Mouse (Mus musculus) left cerebral cortex, postnatal 10 days (tissue): ENCODE measurements around the gene Lig3. TPM values are rescaled to one million over a fixed set of nuclear protein-coding genes. Genes with fewer than 3 reads are reported as not detected.
A peak's percentile ranks its signal among the peaks of the same experiment; 100 is the strongest.
"Not testable (repeated sequence)": the region's sequence is repeated elsewhere in the genome, so short reads cannot be mapped to it uniquely, and the experiment has no call there.

Experiments
- DNase-seq, 2 experiments: peaks; one replicate each; pipeline ENCODE4 v3.0.0; 2021 to 2022; ENCODE audit warnings: low spot score in 2 of 2, mixed read lengths in 1 of 2; ENCODE audit errors: extremely low spot score in 1 of 2
- intact Hi-C: fragments of 180-260 bp; cut with DNase I; formaldehyde crosslinking; loops from one replicate; pipeline ENCODE4 v1.15.1; 2025
- total RNA-seq, 2 experiments: library from RNA; stranded (reverse); gene quantifications; 2 replicates each; pipeline ENCODE4 v1.2.3; 2021

Lig3 gene
- total RNA-seq, 2 experiments from 2014 or later: 31.9 to 34.5 TPM

DNA sequence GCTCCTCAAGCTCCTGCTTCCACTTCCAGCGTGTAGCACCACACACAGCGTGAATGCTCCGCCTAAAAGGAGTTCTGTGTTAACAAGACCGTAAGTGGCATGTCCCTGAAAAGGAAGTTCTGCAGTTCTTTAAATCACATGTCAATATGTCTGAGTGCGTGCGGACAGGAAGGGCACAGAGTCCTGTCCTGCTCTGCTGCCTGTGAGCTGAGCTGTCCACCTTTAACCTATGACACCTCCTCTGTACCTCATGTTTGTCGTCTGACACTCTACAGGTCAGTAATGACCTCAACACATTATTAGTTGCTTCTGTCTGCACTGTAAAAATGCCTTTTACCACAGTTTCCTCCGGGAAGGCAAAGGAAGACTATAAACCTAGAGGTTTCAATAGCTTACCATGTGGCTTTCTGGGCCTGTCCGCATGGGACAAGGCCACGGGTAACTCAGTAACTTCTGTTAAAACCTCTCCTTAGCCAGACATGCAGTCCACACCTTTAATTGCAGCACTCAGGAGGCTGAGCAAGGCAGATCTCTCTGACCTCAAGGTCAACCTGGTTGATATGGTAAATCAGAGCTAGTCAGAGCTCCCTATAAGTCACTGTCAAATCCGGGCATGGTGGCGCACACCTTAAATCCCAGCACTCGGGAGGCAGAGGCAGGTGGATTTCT is 40.0 kb downstream of the Lig3 start:
- DNase-seq: no peak
- intact Hi-C loops: no loop called here

DNA sequence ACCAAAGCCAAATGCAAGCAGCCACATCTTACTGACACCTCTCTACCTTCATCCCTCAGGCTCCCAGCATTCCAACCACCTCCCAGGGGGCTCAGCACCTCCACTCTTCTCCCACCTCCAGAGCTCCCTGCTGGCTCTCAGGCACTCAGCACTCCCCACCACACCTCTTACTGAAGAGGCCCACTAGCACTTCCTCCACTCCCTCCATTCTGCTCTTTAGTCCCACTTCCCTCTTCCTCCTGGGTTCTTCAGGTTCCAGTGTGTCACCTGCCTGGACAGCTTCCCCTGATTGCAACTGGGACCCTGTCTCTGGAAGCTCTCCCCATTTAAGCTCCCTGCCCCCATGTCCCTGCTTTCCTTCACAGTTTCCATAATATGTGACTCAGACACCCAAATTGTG is 45.9 kb downstream of the Lig3 start:
- intact Hi-C loops: no loop called here
- no peak for DNase-seq

DNA sequence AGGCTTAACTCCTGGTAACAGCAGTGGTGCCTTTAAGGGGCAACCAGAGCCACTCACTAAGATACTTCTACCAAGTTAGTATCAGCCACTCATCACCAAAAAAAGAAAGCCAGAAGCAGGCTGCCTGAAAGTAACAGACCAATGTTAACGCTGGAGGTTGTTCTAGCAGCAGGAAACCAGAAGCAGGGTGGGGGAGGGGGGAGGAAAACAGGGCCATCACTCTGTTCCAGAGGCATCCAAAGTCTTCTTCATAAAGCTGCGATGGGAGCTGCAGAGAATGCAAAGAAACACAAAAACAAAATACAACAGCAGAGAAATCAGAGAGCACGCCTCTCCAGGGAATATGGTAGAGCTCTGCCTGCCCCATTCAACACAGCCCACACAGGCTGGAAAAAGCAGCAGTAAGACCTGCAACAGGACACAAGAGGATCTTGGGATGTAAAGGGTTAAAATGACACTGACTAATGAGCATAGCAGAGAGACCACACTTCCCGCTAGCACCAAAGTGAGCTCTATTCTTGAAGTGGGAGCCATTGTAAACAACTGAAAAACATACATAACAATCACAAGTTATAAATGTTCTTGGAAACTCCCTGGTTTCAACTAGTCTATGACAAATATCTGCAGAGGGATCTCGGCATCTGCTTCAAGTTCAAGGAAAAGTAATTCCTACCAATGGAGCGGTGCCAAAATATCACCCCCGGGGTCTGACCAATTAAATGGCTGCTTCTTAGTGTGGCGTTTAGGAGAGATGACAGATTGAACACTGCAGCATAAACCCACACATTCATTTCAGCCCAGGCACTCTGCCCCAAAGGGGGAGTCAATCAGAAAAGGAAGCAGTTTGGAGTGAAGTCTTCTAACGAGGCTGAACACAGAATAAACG is 50.3 kb downstream of the Lig3 start:
- no peak for DNase-seq
- intact Hi-C loops: no loop called here

DNA sequence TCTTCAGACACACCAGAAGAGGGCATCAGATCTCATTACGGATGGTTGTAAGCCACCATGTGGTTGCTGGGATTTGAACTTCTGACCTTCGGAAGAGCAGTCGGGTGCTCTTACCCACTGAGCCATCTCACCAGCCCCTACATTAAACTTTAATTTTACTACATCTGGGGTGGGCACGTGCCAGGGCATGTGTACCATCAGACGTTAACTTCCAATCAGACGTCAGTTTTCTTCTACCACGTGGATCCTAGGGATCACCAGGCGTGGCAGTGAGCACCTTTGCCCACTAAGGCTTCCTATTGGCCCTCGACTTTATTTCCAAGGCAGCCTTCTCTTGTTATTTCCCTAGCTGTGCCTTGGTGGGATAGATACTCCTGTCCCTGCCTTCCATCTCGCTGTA is 51.5 kb downstream of the Lig3 start:
- DNase-seq, intact Hi-C loops: not testable (repeated sequence)

DNA sequence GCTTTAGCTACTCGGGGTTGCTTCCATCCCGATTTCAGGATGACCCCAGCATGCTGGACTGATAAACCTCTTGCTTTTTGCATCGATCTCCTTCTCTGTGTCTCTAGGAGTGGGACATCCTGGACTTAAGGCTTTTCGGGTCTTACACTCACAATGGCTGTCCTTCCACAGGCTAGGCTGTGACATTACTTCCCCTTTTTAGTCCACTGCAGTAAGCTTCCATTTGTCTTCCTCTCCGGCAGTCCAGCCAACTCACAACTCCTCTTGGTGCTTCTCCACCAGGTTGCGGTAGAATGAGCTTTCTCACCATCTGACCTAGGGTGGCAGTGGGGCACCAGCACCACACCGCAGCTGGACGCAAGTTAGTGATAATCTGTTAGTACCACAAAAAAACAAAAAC is 53.0 kb downstream of the Lig3 start:
- intact Hi-C loops: no loop called here
- DNase-seq: no peak

DNA sequence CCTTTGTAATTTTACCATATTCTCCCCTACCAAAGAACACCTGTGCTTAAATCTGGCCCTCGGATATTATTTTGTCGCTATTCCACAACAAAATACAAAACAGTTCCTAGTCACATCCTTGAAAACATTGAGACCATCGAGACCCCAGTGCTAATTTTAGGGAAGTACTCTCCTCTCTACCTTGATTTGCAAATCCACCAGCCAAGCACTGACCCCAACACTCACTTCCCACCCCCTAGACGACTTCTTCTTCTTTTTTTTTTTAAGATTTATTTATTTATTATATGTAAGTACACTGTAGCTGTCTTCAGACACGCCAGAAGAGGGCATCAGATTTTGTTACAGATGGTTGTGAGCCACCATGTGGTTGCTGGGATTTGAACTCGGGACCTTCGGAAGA is 53.5 kb downstream of the Lig3 start:
- DNase-seq, intact Hi-C loops: not testable (repeated sequence)

DNA sequence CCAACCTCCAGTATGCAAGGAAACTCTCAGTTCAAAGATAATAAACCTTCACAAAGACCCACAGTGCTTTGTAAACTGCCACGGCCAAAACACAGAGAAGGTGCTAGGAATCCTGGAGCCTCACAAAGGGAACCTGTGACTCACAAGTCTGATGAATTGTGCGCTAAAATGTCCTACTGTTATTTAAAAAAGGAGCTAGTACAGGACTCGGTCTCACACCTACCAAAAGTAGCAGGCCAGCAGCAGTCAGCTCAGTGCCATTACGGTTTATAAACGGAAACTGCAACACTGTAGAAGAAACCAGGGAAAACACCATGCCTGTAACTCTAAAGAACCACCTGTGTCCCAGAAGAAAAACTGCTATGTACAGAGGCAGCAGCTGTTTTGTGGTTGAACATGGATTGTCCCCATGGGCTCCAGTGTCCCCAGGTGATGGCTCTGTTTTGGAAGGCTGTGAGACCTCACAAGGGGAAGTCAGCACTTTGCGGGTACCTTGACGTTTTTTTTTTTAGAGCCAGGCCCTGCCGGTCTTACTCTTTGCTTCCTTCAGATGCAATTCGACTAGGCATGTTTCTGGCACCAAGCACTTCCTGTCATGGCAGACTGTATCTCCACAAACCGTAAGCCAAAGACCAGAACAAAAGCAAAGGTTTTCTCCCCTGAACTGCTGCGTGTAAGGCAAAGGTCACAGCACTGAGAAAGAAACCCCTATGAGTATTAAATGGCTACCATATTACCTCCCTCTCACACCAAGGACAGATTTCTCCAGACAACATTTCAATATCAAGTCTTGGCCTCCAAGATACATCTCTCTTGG is 54.9 kb downstream of the Lig3 start:
- intact Hi-C loops: no loop called here
- no peak for DNase-seq

DNA sequence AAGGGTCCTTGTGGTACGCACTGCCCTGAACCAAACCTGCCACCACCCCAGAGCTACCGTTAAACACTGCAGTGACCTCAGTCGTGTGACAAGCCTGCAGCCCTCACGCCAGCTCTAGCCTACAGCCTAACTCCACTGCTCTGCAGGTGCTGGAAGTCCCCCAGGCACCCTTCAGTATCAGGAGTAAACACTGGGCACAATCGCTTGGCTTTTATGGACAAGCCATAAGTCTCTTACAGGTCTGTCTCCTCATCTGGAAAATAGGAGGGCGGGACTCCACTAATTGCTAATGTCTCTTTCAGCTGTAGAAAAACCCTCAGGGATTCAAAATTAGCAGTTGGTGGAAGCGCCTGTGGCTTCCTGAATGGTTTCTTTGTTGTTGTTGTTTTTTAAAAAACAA is 56.3 kb downstream of the Lig3 start:
- intact Hi-C loops: no loop called here
- DNase-seq: no peak

DNA sequence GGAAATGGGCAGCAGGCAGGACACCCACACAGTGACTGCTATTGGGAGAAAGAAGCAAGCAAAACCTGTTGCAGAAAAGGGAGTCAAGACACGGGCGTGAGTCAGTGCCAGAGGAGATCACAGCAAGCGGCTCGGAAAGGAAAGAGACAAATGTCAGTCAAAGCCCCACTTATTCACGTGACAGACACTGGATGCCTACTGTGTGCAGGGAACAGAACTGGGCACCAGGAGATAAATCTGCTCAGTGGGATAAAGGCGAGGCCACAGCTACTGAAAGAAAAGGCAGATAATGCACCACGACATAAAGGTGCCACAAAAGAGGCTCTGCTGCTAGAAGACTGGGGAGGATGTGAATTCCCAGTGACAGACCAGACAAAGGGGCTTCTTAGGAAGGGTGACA is 56.9 kb downstream of the Lig3 start:
- DNase-seq: no peak
- intact Hi-C loops: no loop called here

DNA sequence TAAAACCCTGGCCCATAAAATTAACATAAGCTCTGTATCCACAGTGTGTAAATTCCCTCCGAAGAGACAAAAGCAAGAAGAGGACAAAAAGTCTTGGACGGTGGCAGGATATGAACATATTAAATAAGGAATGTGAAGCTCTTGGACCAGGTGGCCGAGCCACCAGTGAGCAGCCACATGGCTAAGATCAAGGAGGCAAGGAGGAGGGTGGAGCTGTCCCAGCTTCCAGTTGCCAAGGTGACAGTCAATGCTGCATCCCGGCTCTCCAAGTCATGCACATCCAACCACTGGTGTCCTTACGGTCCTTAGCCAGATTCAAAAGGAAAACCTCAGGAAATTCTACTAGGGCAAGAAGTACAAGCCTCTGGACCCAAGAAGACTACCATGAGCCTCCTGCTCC is 57.6 kb downstream of the Lig3 start:
- intact Hi-C loops: no loop called here
- no peak for DNase-seq

DNA sequence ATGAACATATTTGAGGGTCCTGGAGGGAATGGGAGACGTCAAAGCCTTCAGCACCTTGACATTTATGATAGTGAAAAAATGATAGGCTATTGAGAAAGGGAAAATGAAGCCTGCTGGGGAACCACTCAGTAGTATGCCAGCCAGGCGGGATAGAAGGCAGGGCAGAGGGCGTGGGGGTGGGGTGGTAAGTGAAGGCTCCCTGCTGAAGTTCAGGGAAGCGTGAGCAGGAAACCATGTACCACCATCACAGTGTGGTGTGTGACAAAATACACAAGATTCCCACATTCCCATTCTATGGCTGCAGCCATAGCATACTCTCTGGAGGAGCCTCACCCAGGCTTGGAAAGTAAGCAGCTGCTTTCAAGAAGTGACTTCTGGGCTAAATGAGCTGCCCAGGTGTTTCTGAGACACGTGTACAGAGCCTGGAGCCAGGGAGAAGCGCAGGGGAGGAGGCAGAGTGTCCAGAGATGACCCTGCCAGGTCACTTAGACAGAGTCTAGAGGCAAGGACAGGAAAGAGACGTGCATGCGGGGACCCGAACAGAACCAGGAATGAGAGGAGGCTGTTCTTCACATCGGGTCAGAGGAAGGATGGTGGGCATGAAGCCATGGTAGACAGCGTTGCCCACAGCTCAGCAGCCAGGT is 64.0 kb downstream of the Lig3 start:
- DNase-seq: no peak
- intact Hi-C loops: no loop called here

DNA sequence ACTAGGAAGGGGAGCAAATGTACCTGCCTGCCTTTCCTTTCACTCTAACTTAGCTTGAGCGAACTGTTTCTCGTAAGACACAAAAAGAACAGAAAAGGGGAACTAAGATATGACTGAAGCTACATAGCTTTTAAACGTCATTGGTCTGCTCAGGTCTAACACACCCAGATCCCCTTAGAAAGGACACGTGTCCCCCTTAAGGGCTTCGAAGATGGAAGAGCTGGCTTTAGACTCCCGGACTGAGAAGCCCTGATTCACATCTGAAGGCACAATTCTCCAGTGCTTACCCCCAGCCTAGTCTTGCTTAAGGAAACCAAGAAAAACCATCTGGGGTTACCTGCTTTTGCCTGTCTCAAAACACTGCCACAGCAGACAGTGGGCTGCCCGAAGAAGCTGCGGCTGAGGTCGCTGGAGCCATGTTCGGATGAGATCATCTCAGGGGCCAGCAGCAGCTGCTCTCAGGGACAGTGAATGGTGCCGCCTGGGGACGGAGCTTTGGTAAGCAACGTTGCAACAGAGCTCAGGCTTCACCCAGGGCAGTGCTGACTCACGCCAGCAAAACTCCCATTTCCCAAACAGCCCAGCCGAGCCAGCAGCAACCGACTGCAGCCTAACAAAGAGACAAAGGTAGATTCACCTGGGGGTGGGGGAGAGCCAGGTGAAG is 64.6 kb downstream of the Lig3 start:
- peak in 1 of 2 experiments; percentile 57 for DNase-seq
- intact Hi-C loops: no loop called here

DNA sequence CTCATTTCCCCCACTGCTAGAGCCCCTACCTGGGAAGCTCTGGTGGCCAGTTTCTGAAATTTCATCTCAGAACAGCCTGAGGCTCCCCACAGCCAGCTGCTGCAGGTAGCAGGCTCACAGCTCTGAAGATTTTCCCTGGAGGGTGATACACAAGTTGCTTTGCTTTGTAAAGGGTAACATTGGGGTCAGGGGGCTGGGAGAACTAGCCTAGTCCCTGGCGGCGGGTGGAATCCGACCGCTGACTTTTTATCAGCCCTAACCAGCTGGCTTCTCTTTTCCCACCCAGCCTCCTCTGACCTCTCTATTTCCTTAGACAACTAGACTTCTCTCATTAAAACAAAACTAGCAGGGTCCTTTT is 65.2 kb downstream of the Lig3 start:
- intact Hi-C loops: no loop called here
- DNase-seq: no peak

DNA sequence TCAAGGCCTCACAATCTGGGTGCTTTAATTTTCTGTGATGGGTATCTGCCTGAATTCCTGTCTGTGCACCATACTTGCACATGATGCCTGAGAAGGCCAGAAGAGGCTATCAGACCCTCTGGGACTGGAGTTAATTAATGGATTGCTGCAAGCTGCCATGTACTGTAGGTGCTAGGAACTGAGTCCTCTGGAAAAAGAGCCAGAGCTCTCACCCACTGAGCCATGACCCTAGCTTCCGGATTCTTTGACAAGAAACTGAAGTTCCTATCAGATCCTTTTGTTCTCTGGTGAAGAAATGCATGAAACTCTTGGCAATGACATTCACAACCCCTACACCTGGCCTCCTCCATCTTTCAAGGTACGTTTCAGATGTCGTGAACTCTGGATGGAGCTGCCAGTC is 66.0 kb downstream of the Lig3 start:
- no peak for DNase-seq
- intact Hi-C loops: no loop called here

DNA sequence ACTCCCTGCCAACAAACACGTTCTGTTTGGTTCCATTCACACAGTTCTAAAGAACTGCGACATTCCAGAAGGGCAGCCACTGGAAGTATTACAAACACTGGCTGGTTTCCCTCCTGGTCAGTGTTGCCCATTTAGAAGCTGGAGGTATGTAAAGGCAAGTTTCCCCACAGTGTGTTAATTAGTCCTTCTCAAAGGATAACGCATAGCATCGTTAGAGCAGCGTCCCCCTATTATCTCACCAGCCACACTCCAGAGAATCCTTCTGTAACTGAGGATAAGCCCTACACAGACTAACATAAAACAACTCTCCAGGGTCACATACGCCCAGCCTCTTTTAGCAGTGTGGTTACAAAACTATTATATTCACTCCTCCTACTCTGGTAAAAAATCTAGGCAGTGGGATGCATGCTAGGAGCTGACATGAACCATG is 66.7 kb downstream of the Lig3 start:
- intact Hi-C loops: no loop called here

DNA sequence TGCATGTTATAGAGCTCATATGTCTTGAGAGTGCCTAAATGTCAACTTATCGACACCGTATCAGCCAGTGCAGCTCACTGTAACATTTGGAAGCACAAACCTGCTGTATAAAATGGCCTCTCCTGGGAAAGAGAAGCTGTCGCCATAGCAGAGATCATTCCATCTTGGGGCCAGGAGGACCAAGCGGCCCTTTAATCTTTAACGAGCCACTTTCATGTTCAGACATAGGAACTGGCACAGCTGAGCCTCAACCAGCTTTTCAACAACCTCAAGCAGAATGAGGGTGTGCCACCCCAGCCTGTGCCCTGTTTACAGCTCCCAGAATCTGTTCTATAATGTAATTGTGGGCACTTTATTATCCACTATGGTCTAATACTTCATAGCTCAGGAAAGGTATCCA is 69.4 kb downstream of the Lig3 start:
- DNase-seq: no peak
- intact Hi-C loops: no loop called here

More for the DNA sequence above, 66.7 kb downstream of the Lig3 start:
- no peak for DNase-seq

DNA sequence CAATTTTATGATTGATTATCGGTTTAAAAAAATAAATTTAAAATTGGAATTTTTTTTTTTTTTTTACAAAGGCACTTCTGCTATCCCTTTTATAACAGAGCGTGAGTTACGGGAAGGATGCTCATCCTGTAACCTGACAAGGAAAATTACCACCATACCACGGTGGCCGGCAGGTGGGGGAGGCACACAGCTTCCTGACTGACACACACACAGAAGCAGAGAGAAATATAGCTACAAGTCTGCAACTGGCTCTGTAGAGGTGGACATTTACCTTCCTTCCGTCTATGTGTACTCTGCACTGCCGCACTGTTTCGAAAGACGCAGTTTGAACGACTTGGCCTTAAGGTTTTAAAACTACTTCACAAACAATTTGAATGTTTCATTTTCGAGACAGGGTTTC is 71.2 kb downstream of the Lig3 start:
- DNase-seq: no peak
- intact Hi-C loops: no loop called here

DNA sequence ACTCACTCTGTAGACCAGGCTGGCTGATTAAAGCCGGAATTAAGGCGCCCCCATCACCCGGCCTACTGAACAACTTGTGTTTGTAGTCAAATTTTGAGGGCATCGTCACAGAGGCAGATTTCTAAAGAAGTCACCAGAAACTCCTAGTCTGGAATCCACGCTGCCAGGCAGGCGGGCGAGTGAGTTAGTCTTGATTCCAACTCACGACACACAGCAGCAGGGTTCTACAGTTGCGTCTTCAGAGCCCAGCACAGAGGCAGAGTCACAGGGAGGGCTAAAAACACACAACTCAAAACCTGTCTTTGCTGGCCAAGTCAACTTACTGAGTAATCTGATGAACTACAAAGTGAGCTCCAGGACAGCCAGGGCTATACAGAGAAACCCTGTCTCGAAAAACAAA is 71.6 kb downstream of the Lig3 start:
- DNase-seq: no peak
- intact Hi-C loops: no loop called here

DNA sequence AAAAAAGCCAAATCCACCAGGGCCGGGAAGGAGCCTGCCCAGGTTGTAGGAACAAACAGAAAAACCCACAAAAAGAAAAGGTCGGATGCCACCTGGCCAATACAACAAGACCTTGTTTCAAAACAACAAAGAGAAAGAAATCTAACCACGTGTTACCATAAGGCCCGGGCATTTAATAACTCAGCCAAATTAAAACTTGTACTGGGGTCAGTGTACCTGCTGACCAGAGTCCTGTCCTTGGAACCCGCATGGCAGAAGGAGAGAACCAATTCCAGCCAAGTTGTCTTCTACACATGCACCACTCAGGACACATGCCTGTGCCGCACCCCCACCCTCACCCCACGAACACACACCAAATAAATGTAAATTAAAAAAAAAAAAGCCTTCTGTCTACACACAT is 72.0 kb downstream of the Lig3 start:
- no peak for DNase-seq
- intact Hi-C loops: no loop called here
